Mouse (Mus musculus) layer of hippocampus, postnatal 25 days (tissue): Measurements from ENCODE around the gene Txndc9. TPM values are rescaled to one million over a fixed set of nuclear protein-coding genes. Genes with fewer than 3 reads are reported as not detected.

Source experiments
- DNase-seq, 2 experiments: peaks; one replicate each; pipeline ENCODE4 v3.0.0; 2022; ENCODE audit warnings: mixed read lengths in 2 of 2, low spot score in 1 of 2; ENCODE audit errors: extremely low spot score in 1 of 2
- total RNA-seq, 2 experiments: library from RNA; stranded (reverse); gene quantifications; 2 replicates each; pipeline ENCODE4 v1.2.3; 2021

Gene Txndc9
- 10 to 100 TPM; 62.4 to 64.2 TPM for total RNA-seq

DNA sequence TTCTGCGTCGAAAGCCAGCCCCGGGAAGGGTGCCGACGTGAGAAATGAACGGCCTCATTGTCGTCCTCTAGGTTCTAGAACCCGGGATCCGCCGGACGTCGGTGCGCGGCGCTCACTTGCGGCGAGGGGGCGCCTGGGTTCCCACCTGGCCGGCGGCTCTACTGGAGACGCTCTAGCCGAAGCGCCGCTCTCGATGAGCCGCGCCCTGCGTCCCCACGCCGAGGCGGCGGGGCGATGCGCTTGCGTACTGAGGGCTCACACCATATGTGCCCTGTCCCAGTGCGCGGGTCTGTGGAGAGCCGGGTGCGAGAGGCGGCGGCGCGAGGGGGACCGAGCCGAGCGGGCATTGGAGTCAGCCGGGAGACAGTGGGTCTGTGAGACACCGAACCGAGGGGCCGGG, at the start of gene Txndc9, which contains the start of gene Eif5b:
Txndc9 (minus strand) TSS at position 27 of the 400 bp plus-strand sequence.
Eif5b (plus strand) TSS at position 144 of the 400 bp plus-strand sequence.
- peak; percentile 86 for DNase-seq

DNA sequence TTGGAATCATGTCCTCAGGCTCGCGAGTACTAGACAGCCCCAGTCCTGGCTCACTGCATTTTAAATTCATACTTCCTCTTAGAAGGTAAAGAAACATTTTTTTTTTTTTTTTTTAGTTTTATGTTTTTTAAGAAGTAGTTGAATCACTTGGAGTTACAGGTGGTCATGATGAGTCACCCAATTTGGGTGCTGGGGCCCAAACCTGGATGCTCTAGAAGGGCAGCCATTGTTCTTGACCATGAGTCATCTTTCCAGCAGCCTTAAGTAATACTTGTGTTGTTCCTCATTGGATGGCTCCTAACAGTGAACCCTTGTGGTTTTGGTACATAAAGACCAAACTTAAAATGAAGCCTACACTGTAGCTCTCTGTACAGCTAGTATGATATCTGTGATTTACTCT, 41.2 kb upstream of the Txndc9 start:
- DNase-seq, result no peak

DNA sequence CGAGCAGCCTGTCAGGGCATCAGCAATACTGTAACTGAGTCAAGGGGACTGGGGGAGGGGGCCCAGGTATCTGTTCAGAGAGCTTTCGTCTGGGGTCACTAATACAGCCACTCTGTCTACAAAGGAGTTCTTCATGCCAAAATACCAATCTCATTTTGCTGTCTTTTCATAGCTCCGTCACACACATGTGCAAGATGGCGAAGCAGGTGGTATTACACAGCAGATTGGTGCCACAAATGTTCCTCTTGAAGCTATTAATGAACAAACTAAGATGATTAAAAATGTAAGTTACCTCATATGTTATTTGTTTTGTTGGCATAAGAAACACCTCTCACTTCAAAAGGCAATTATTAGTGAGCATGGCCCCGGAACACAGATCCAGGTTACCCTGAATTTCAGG, 39.7 kb upstream of the Txndc9 start:
- DNase-seq, result peak in 1 of 2 experiments; percentile 44

DNA sequence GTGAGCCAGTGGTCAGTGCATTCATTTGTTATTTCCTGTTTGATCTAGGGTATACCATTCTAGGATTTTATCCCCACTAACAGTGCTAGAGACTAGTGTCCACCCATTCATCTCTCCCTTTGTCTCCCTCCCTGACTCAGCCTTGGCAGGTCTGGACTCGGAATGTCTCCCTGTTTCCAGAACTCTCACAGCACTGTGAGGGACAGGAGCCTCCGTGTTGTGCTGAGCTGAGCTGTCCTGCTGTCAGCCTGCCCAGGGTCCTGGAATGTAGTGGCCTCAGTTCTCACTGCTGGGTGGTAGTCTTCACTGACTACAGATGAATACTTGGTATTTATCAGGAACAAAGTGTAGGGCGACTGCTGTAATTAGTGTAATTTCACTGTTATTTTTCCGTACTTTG, 37.8 kb upstream of the Txndc9 start:
- DNase-seq, result no peak

DNA sequence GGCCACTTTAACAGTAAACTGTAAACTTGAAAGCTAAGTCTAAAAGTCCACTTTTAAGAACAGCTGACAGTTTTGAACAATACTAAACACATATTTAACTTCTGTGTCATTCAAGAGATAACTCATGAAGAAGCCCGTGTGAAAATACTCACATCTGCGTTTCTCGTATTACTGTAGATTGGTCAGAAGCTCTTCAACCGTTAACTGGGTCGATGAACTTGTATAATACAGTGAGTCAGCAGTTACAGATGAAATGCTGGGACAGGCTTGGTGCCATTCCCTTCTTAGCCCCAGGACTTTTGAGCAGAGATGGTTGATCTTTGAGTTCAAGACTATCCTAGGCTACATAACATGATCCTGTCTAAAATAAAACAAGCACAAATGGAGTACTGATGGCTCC, 33.7 kb upstream of the Txndc9 start:
- no peak for DNase-seq

DNA sequence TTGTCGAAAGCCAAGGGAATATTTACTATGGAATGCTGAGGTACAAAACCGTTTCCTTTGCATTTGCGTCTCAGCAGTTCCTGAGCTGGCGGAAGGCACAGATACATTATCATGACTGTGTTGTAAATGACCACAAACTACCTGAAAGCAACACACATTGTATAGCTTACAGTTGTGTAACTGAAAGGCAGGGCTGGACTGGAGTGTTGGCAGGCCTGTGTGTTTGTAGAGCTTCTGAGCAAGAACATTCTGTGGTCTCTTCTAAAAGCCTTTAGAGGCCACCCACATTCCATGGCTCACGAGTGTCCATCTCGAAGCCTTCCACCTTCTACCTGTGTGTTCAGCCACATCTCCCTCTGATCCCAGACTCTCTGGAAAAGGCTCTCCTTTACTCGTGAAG, 29.6 kb upstream of the Txndc9 start:
- no peak for DNase-seq

DNA sequence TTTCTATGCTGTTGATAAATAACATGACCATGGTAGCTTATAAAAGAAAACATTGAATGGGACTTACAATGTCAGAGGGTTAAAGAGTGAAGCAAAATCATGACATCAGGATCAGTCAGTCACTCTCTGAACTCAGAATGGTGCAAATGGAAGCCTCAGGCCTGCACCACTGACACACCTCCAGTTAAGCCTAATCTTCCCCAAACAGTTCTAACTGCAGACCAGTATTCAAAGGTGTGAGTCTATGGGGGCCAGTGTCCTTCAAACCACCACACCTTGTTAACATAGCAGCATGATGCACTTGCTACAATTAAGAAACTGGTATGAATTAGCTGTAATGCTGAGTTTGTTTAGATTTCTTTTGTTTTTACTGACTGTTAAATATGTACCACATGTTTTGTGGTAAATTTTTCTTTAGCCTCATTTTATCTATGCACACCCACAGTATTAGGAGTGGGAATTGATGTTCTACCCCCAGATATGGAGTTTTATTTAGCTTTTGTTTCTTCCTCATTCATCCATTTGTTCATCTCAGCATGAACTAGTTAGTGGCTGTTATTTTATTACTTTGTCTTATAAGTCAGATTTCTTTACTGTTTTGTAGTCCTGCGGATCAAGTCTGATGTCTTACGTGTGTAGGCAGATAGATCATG, 17.0 kb upstream of the Txndc9 start:
- DNase-seq, result no peak

DNA sequence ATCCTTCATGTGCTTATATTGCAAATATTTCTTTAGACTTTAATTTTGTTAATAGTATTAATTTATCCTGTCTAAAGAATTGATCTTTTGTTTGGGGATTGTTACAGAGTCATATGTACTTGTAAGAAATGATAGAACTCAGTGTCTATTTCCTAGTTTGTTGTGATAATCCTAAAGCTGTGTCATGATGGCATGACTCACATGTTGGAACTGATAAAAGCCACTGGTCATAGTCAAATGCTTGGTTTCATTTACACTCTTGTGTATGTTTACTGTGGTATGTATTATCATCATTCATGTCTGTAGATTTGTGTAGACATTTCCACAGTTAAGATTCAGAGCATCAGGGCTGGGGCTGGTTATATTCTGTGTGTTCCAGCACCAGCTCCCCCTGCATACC, 14.8 kb upstream of the Txndc9 start:
- no peak for DNase-seq

DNA sequence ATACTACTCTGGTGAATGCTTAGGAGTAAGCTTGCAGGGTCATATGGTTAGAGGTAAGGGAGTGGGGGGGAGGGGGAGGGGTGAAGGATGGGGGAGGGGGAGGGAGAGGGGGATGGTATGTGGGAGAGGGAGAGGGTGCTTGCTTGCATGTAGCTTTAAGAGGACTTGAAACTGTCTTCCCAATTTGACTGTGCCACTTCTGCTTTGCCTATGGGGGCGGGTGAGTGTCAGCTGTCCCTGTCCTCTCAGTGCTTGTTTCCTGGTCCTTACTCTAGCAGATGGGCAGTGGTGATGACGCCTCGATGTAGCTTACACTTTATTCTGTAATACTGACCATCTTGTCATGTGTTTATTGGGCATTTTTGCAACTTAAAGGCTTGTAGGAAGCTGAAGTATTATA, 14.4 kb upstream of the Txndc9 start:
- DNase-seq, result no peak

DNA sequence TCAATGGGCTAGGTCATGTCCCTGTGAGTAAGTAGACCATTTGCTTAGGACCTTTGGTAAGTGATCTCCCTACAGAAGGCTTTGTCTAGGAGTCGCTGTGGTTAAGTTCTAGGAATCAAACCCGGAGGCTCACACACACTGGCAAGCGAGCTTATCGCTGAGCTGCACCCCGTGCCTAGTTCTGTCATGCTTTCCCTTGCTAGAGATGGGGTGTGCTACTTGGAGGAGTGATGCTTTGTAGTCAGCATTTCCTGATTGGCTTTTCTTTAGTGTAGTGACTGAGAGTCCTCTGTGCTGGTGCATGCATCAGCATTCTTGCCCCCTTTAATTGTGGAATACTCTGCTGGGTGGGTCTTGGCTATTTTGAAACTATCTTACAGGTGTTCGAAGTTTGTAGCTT, 14.0 kb upstream of the Txndc9 start:
- DNase-seq, result no peak

DNA sequence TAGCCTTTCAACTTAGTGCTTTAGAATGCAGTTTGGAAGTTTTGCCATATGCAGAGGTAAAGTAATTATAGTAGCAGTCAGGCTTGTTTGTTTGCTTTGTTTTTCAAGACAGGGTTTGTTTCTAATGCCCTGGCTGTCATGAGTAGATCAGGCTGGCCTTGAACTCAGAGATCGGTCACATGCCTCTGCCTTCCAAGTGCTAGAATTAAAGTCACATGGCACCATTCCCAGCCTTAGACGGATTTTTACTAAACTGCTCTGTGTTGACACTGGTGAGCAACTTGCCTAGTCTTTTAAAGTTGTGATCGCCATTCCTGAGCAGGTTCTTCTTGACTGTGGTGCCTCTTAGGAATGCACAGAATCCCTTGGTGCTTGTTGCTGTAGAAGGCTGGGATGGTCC, 9.0 kb upstream of the Txndc9 start:
- no peak for DNase-seq

DNA sequence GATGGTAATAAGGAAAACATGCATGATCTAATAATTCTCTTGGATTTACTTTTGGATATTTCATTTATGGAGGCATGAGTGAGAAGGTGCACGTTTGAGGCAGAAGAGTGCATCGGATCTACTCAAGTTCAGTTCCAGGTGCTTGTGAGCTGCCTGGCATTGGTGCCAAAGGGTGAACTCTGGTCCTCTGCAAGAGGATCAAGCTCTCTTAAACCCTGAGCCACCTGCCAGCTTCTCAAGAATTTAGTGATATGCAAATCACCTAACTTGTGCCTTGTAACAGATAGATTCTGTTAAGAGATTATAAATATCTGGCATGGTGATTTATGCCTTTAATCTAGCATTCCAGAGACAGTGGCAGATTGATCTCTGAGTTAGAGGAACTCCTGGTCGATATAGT, 5.4 kb upstream of the Txndc9 start:
- DNase-seq, result no peak

DNA sequence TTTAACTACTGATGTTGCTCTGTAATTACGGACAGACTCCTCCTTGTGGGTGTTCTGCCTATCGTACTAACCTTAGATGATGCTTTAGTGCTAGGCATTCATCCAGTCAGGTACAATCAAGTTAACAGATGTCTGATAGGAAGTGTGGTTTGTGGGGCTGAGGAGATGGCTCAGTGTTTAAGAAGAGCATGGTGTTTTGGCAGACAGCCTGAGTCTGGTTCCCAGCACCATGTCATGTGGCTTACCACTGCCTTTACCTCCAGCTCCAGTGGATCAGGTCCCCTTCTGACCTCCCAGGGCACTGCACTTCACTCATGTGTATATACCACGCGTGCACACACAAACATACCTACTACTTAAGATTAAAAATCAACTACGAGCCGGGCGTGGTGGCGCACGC, 4.3 kb upstream of the Txndc9 start:
- no peak for DNase-seq

DNA sequence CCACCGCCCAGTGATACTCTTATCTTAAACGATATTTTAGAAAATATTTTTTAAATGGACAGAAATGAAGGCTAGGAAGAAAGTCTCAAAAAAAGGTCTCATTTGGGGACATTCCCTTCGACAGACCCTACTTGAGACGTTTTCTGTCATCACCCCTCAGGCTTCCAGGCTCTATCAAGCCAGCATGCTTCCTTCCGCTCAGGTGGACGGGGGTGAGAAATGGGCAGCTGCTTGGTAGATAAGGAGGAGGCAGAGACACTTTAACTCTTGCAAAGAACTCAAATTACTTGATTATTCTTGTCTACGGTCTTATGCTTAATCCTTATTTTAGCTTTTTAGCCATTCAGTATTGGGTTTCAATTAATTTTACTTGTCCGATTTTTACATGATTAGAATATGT, 3.2 kb upstream of the Txndc9 start:
- DNase-seq, result no peak

DNA sequence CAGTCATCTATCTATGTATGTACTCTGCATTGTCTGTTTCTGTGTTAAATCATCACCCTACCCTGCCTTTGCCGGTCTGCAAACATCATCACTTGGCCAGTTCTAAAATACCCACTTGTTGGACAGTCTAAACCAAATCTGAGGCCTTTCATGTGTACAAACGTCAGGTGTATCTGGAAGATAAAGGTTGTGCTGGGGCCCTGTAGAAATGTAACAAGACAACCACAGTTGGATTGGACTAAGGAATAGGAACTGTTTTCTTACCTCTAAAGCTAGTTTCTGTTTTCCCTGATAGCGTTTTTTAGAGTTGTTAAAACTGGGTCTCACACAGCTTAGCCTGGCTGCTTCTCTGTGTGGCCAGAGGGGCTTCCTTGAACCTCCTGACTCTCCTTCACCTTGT, 1.9 kb upstream of the Txndc9 start:
- no peak for DNase-seq

DNA sequence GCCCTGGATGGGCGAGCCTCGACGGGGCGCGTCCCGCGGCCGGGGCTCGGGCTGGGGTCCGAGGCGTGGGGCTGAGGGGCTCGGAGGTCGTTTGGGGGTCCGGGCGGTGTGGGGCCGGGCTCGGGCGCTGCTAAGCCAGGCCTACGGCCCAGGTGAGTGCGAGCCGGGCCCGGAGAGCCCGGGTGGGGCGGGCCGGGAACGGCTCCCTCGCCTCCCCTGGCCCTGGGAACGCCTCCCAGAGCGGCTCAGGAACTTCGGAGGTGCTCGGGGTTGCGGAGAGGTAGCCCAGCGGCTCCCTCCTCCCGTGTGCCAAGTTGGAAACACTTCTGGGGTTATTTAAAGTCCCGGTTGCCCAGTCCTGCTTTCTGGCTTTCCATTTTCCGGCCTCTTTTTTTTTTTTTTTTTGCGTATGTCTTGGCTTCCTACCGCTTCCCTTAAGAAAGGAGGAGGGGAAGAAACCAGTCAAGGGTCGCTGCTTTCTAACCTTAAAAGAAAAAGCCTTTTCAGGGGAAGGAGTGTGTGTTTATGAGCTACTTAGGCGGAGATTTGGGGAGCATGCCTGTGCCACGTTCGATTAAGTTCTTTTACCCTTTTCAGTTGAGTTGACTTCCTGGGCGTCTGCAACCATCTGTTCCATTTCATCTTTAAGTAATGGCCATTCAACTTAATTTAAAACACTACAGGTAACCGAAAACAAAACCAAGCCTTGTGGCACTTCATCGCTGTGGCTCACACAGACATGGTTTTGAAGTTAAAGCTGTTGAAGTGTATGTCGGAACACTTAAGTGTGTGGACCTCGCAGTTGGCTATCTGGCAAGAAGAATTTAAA, 892 bp upstream of the Txndc9 start:
- no peak for DNase-seq

DNA sequence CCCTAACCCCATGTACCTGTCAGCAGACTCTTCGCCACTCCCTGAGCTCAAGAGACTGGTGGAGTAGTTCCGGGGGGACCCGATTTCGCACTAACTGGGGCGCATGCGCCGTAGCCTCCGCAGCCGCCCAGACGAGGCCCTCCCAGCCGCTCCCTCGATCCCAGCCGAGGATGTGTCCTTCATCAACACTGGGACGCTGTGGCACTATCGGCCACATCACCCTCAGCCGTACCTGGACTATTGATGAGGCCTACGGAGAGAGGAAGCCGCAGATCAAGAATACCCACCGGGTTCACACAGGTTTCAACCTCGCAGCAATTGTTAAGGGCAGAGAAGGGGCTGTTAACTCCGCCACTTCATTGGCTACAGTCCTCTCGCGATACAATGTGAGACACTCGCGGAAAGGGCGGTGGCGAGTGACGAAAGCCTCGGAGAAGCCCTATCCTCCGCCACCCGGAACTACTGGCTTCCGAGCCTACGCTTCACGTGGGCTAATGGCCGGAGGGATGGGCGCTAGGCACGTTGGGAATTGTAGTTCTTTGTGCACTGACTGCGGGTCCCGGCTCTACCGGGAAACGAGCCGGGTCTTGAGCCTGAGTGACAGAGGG, 712 bp downstream of the Txndc9 start:
- DNase-seq, result peak; percentile 84 to 97

DNA sequence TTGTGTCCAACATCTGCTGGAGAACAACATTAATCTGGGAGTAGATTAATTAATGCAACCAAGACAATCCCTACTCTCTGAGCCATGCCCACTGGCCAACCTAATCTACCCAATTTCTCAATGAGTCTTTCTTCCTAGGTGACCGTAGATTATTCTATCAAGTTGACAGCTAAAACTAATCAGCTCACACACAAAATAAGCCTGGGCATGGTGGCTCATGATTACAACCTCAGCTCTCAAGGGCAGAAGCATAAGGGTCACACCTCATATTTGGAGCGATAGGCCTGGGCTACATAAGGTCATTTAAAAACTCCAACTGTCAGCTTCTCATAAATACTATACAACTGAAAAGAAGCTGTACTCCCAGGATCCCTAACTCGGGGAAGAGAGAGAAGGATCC, 1.5 kb downstream of the Txndc9 start:
- no peak for DNase-seq

DNA sequence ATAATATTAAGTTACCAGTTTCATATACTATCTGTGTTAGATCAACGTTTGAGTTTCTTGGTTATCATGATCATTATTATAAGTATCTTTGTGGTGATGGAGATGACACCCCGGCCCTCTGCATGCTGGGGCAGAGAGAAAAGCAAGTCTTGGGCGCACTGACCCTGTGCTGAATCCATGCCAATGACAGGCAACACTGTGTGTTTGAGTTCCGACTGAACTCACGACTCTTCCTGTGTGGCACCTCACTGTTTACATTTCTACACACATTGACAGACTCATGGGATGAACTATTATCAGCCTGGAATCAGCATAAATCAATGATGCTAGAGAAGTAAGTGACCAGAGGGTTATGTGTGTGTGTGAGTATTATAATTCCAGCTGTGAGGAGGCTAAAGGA, 9.8 kb downstream of the Txndc9 start:
- no peak for DNase-seq

DNA sequence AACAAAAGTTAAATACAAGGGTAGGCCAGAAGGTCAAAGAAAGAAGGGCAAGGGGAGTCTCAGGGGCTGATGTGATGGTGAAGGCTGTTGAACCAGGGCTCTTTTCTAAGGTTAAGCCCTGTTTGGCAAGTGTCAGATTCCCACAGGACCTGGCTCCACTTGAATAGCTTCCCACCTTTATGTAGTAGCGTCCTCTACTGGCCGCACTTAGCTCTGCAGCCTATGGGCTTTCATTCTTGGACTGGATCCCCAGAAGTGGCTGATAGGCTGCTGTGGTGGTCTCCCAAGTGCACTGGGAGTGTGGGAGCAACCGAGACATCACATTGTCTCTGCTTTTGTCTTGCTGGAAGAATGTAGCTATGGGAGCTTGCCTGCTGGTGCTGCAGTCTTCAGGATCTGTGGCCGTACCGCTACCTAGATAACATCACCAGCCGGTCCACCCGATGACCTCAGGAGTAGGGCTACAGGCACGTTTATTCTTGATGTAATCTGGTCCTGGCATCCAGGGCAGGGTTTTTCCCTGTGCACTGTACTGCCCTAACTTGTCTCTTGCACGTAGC, 11.8 kb downstream of the Txndc9 start:
- peak; percentile 24 to 52 for DNase-seq

DNA sequence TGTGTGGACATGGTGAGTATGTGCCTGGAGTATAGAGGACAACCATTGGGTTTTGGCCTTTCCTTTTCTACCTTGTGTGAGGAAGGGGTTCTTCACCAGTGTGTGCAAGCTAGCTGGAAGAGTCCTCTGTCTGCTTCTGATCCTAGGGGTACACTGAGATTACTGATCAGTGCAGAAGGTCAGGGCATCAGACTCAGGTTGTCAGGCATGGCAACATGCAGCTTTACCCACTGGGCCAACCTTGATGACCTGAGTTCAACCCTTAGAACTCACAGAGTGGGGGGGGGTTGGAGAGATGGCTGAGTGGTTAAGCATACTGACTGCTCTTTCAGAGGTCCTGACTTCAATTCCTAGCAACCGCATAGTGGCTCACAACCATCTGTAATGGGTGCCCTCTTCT, 13.4 kb downstream of the Txndc9 start:
- DNase-seq, result no peak
